Mouse (Mus musculus) layer of hippocampus, adult 9-10 months (tissue): ENCODE measurements around the gene Flnb.

Experiments
- DNase-seq: peaks from one replicate; pipeline ENCODE4 v3.0.0; 2022; ENCODE audit warnings: low spot score

Flnb gene

DNA sequence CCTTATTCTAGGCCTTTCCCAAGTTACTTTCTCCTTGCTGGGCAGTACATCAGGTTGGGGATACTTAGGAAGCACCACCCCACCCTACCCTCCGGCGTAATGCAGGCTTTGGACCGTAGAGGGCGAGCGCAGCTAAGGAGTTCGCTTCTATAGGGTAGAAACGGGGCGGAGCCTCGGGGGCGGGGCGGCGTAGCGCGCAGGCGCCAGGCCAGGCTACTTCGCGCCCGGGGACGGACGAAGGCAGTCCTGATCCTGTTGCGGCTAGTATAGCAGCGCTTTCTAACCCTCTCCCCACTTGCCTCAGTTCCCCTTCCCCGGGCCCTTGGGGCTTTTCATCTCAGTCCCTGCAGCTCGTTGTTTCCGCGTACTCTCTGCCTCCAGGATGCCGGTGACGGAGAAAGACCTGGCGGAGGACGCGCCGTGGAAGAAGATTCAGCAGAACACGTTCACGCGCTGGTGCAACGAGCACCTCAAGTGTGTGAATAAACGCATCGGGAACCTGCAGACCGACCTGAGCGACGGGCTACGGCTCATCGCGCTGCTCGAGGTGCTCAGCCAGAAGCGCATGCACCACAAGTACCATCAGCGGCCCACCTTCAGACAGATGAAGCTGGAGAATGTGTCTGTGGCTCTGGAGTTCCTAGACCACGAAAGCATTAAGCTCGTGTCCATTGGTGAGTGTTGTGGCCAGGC lies at the start of gene Flnb:
TSS of gene Flnb (plus strand) at position 188 of the 693 bp plus-strand sequence.
- DNase-seq = peak; percentile 95

- no peak for DNase-seq
Measured at GRCm38 (mm10) chr14:7773714-7774389, 43.9 kb upstream of the Flnb start.

GRCm38 (mm10) chr14:7786073-7786472 lies 31.7 kb upstream of the Flnb start:
- no peak for DNase-seq

GRCm38 (mm10) chr14:7789266-7790030 lies 28.3 kb upstream of the Flnb start:
- DNase-seq = no peak

DNA sequence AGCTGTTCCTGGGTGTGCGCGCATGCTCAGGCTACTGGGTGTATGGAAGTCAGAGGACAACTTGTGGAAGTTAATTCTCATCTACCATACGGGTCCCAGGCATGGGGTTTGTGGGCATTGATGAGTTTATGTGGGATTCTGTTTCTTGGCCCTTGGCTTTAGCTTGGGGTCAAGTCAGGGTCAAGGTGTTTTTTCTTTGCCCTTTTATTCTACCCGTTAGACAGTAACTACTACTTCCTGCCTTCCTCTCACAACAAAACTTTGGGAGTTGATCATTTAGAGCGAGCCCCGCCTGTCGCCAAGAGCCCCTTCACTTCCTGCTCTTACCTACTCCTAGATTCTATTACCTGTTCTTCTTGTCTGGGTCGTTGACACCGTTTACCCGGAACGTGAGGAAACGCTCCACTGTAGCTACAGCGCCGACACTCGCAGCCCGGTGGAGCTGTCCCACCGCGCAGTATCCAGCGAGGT lies 26.7 kb upstream of the Flnb start:
- no peak for DNase-seq

DNA sequence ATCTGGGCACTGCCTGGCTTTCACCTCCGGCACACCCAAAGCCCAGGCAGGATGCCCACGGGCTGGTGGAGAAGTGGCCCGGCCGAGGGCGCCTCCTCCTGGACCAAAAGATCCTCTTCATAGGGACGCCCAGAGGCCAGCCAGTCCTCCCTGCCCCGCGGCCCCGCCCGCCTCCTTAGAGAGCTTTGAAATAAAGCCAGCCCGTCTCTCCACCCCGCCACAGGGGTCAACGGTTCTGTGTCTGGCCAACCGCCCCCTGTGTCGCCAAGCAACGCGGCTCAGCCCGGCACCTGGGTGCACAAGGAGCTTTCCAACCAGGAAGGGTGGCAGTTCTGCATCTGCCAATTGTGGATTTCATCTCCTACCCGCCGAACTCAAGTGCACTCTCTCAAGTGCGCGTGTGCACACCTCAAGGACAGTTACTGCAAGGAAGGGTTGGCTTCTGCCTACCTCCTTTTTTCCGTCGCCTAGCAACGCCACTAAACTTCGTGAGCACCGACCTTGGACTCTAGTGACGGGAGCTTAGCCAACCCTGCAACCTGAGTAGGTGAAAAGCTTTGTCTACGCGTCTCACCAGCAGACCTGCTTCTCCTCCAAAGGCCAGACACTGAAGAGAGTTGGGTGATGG lies 26.1 kb upstream of the Flnb start, which contains the start of gene Gm26661:
TSS of gene Gm26661 (plus strand) at position 56 of the 628 bp plus-strand sequence.
- DNase-seq = no peak

- DNase-seq = no peak
Measured at GRCm38 (mm10) chr14:7795961-7796360, 21.8 kb upstream of the Flnb start.

GRCm38 (mm10) chr14:7800611-7801010 lies 17.1 kb upstream of the Flnb start:
- DNase-seq = no peak

GRCm38 (mm10) chr14:7801831-7802230 lies 15.9 kb upstream of the Flnb start:
- no peak for DNase-seq

- DNase-seq = no peak
Measured at GRCm38 (mm10) chr14:7803874-7804557, 13.7 kb upstream of the Flnb start.

- DNase-seq = no peak
Measured at GRCm38 (mm10) chr14:7804558-7804905, 13.2 kb upstream of the Flnb start.

DNA sequence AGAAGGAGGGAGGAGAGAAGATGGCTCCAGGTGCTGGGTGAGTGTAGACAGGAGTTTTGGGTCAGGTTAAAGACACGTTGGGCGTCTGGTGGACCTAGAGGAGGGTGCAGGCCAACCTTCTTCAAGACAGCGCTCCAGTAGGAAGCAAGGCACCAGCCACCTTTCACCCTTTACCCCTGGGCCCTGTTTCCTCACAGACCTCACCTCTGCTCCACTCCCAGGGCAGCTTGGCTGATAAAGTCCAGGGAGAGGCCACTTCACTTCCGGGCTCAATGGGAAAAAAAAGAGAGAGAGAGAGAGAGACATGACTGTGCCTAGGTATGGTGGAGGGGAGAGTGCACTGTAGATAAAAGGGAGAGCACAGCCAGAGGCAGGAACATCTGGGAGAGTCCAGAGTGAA lies 10.0 kb upstream of the Flnb start:
- DNase-seq = no peak

GRCm38 (mm10) chr14:7808501-7808981 lies 9.2 kb upstream of the Flnb start:
- no peak for DNase-seq

DNA sequence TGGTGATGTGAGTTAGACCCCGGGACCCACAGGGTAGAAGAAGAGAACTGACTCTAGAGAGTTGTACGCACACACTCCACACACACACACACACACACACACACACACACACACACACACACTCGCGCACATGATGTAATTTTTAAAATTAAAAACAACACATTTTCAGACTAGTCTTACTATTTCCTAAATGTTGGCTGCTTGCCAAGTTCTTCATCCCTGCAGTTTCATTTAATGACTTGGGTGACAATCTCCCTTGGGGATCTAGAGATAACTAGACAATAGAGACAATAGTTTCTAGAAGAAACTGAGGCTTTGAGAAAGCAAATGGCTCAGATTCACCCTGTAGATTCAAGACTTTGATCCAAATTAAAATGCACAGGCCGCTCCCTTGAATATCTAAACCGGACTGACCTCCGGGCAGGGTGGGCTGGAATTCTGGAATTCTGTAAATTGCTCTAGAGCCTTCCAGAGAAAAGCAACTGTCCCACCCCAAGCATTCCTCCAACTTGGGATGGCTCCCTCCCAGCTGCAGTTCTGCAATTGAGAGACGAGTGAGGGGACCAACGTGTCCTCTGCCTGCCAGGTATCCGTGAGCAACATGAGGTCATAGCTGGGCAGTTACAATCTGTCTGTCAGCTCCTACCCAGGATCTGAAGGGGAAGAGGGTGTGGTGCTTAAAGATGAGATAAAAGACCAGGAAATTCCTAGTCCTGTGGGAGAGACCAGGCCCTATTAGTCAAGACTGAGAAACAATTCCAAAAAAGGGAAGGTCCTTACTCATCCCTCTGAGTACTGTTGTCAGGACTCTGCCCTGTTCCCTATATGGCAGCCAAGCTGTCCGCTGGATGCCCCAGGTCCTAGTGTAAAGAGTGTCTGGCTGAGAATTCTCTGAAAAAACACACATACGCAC lies 8.5 kb upstream of the Flnb start:
- DNase-seq = no peak

GRCm38 (mm10) chr14:7818463-7819121 lies 835 bp downstream of the Flnb start:
- DNase-seq = no peak

GRCm38 (mm10) chr14:7819446-7819845 lies 1.7 kb downstream of the Flnb start:
- DNase-seq = no peak

DNA sequence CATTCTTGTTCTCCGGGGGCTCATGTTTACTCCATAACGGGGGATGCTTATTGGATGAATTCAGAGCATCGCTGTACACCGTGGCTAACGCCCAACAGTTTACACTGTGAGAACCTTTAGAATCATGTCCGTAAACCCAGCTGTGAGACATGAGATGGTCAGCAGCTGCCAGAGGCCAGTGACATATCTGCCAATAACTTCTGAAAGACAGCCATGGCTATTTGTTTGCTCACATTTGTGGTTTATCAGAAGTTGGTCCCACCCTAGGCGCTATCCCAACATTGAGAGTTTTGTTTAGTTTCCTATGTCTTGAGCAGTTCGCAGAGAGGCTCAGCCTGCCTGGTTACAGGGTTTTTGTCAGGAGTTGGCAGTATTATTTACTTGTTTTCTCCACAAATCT lies 3.6 kb downstream of the Flnb start:
- no peak for DNase-seq

- no peak for DNase-seq
Measured at GRCm38 (mm10) chr14:7822693-7823092, 4.9 kb downstream of the Flnb start.

DNA sequence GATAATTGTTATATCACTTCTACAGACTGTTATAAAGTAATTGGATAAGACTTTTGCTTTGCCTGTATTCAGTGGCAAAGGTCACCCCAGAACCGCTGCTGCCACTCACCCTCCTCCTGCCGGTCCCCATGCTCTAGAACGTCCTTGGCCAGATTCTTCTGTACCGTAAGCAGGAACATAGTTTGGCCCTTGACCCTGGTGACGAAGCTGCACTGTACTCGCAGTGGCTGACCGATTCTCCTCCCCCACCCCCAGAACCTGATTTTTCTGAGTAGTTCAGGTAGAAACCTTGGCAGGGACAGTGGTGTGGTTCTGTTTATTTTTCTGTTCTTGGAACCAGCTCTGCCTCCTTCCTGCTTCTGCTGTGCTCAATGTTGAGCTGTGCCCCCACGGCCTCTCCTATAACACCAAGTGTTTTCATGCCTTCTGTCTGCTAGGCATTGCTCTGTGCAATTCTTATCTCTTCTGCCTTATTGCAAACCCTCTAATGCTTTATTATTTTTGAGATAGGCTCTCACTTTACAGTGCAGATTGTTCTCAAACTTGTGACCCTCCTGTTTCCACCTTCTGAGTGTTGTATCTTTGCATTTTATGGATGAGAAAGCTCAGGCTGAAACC lies 7.0 kb downstream of the Flnb start:
- DNase-seq = no peak
